Mouse (Mus musculus): ENCODE results near the gene Map3k4.
"Not testable (repeated sequence)": the region's sequence is repeated elsewhere in the genome, so short reads cannot be mapped to it uniquely, and the experiment has no call there.

Map3k4 gene

GRCm38 (mm10) chr17:12307251-12308135 is 11.1 kb downstream of the Map3k4 start:
- DNase-seq (ENCODE audit: extremely low read depth, low read depth), result no peak

DNA sequence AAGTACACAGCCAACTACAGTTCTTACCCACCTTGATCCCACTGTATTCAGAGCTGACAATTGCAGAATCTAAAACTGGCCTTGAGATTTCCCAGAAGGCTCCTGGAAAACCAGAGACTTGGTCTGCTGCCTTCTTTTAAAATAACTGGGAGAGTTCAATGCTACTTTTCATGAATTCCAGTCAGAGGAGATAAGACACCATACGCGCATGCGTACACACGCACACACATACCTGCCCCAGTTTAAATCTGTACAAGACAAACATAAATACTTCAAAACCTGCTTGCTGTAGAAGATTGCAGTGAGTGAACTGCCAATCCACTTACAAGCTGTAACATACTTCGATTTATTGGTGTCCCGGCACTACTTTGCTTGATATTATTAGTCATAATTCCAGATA is 13.9 kb downstream of the Map3k4 start:
- DNase-seq (ENCODE audit: extremely low read depth, low read depth), result no peak

DNA sequence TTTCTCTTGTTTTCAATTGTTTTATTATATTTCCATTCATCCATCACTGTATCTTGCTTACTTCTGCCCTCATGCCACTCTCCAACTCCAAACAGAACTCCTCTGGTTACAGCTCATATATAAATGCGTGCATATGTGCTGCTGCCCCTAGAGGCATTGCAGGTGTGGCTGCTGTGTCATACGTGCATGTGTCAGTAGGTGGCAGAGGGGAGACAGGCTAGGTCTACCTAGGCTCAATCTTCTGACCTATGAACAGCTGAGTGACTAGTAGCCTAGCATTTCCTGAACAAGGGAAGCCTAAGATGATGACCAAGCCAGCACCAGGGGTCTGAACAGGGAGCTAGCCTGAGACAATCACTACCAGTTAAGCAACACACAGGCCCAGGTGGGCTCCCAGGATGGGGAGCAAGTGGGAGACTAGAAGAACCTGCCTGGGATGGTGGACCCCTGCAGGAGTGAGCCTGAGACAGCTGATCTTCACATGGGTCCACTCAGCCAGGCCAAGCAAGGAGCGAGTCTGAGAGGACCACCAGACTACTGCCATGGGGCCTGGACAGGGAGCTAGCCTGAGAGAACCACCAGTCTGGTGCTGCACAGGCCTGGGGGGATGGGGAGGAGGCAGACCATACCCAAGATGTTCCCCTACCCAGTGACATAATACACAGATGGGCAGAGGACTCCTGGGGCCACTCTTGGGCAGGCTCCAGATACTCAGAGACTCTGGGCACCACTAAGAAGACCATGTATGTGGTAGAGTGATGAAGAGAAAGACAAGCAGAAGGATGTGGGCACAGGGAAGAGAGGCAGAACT is 17.5 kb downstream of the Map3k4 start:
- DNase-seq (ENCODE audit: extremely low read depth, low read depth), result no peak

- DNase-seq (ENCODE audit: extremely low read depth, low read depth), result no peak
Measured at GRCm38 (mm10) chr17:12300127-12300675, 18.4 kb downstream of the Map3k4 start.

DNA sequence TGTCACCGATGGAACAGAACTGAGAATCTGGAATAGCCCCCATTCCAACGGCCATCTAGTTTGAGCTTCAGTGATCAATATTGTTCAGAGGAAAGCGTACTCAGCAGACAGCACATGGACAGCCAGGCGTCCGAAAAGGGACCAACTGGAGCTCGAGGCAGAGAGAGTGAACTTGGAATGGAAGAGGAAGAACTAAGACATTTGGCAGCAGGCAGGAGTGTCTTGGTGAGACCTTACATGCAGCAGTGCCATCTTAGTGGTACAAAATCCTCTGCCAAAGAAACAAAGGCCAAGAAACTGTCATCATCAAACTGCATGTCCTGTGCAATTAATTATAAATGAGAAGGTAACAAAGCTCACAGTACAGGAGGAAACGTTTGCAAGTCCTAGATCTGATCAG is 19.2 kb downstream of the Map3k4 start:
- DNase-seq (ENCODE audit: extremely low read depth, low read depth), result no peak

- DNase-seq (ENCODE audit: extremely low read depth, low read depth), result no peak
Measured at GRCm38 (mm10) chr17:12297978-12298377, 20.6 kb downstream of the Map3k4 start.

- DNase-seq (ENCODE audit: extremely low read depth, low read depth), result no peak
Measured at GRCm38 (mm10) chr17:12297292-12297691, 21.3 kb downstream of the Map3k4 start.

DNA sequence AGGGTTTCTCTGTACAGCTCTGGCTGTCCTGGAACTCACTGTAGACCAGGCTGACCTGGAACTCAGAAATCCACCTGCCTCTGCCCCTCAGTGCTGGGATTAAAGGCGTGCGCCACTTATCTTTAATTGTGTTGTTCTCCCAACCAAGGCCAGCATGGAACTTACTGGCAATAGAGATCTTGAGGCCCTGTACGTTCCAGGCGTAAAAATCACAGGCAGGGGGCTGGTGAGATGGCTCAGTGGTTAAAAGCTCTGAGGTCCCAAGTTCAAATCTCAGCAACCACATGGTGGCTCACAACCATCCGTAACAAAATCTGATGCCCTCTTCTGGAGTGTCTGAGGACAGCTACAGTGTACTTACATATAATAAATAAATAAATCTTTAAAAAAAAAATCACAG is 22.7 kb downstream of the Map3k4 start:
- not testable (repeated sequence) for DNase-seq (ENCODE audit: extremely low read depth, low read depth)

DNA sequence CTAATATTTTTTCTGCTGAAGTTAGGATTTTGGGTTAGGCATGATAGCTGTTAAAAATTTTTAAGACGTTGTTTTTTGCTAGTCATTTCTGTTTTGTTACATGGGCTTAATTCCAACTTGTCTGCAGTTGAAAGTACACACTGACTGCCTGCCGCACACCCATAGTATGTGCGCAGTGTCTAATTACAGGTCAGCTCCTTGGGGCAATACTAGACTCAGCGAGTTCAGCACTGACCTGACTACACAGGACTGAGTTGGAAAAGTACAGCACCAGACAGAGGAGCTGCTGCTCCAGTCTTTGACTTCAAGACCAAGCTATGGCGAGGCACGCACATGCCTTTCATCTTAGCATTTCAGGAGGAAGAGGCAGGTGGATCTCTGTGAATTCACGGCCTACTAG is 24.2 kb downstream of the Map3k4 start:
- no peak for DNase-seq (ENCODE audit: extremely low read depth, low read depth)

DNA sequence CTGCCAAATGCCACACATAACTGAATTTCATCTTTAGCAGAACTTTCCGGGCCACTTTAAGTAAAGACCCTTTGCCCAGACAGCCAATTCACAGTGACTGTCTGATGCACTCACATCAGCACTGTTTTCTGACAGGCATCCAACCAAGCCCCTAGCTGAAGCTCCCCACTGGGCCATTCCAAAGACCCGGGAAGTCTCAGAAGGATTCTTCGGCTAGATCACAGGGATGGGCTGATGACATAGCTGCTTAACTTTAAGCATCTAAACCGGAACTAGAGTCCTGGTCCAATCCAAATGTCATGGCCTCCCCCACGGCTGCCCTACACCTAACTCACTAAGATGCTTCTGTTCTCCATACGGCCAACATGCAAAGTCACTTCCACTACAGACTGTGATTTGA is 25.0 kb downstream of the Map3k4 start:
- DNase-seq (ENCODE audit: extremely low read depth, low read depth), result no peak

DNA sequence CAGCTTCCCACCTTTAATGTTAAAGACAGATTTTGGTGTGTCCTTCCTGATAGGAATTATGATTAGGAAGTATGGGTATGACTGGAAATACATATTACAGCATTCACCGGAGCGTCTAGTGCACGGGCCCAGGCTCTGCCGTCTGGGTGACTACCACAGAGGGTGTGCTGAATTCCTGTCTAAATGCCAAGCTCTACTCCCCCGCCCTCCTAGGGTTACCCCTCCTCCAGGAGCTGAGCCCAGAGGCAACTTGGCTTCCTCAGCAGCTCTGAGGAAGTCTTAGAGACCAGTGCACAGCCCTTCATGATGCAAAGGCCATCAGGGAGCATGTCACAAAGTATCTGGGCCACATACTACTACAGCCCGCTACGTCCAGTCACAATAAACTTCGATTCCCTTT is 25.7 kb downstream of the Map3k4 start:
- no peak for DNase-seq (ENCODE audit: extremely low read depth, low read depth)

DNA sequence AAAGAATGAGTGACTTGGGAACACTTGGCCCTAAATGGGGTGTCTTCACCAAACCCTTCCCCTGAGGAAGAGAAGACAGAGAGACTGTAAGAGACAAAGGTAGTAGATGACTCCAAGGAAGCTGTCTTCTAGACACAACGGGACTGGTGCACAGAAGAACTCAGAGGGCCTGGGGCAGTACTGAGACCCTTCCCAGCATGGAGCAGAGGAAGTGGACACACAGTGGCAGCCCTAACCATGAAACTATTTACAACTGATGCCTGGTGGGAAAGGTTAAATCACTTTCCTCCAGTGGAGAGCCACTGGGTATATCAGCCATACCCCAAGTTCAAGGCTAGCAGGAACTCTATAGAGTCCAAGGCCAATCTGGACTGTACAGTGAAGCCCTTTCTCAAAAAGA is 26.2 kb downstream of the Map3k4 start:
- DNase-seq (ENCODE audit: extremely low read depth, low read depth), result no peak

DNA sequence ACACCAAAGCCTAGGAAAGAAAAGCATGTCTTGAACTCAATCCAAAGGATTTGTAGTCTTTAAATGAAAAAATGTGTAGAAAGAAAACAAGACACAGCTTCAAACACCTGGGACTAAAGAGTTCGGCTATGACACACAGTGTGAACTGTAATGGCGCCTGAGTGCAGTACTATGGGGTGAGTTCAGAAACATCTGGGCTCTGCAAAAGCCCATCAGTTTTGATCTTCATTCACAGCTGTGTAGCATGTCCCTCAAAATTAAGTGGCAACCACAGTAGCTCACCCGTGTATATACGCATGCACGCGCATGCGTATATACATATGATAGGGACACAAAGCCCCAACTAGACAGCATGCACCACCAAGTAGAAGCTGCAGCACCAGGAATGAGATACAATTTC is 27.4 kb downstream of the Map3k4 start:
- DNase-seq (ENCODE audit: extremely low read depth, low read depth), result no peak

DNA sequence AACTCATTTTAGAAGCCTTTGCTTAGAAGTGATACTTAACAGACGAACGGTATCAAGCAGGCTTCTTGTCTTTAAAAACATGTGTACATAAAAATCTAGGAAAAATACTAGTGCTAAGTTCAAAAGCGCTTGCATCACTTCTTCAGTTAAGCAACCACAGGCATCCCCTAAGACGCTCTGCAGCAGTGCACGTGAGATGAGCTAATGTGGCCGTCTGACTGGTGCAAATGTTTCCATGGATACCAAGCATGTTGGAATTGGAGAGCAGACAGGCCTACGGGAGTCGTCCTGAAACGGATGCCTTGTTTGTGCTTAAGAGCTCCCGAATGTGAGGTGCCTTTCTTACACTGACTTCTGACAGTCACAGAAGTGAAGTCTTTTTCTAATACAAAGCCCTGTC is 27.9 kb downstream of the Map3k4 start:
- DNase-seq (ENCODE audit: extremely low read depth, low read depth), result no peak

DNA sequence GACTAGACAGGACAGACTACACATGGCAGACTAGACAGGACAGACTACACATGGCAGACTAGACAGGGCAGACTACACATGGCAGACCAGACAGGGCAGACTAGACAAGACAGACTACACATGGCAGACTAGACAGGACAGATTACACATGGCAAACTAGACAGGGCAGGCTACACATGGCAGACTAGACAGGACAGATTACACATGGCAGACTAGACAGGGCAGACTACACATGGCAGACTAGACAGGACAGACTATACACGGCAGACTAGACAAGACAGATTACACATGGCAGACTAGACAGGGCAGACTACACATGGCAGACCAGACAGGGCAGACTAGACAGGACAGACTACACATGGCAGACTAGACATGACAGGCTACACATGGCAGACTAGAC is 28.8 kb downstream of the Map3k4 start:
- not testable (repeated sequence) for DNase-seq (ENCODE audit: extremely low read depth, low read depth)

- no peak for DNase-seq (ENCODE audit: extremely low read depth, low read depth)
Measured at GRCm38 (mm10) chr17:12288871-12289270, 29.7 kb downstream of the Map3k4 start.

DNA sequence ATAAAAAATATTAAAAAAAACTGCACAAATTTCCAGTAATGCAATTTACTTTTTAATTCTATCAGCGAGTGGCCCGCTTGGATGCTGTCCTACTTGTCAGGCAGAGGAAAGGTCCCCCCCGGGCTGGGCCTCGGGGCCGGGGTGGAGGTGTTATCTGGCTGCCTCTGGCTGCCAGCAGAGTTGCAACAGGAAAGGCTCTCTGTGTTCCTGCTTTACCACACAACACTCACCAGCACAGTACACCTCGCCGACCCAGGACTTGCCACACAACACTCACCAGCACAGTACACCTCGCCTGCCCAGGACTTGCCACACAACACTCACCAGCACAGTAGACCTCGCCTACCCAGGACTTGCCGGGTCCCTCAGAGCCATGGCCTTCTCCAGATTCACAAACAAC is 38.8 kb downstream of the Map3k4 start:
- no peak for DNase-seq (ENCODE audit: extremely low read depth, low read depth)

DNA sequence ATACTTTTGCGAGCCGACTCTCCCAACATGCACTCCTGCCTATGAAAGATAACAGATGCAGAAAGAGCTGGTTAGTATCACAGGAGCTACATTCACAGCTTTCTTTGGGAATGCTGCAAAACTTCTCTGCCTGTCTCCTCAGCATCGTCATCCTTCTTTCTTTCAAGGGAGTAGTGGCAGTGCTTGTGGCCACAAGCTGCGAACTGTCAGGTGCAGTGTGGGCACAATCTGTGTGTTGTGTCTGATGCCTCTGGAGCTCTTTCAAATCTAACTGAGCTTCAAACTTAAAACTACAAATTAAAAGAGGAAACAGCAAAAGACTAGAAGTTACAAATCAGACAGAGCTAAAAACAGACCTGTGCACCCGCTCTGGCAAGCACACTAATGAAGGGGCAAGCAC is 40.5 kb downstream of the Map3k4 start:
- DNase-seq (ENCODE audit: extremely low read depth, low read depth), result no peak

DNA sequence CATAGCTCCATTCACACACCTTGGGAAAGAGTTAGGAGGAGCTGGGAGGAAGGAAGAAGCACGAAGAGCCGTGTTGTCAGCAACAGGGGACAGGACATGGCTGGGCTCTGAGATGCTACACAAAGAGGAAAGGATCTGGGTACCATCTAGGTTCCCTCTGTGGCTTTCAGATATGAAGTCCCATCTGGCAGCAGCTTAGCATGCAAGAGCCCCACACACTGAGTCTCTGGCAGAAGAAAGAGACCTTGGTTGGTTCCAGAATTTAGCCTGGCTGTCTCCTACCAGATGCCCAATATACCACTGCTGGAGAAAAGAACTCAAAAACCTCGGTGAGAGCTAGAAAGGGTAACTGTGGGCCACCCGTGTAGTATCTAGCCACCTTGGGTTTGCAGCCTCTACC is 41.3 kb downstream of the Map3k4 start:
- DNase-seq (ENCODE audit: extremely low read depth, low read depth), result no peak

DNA sequence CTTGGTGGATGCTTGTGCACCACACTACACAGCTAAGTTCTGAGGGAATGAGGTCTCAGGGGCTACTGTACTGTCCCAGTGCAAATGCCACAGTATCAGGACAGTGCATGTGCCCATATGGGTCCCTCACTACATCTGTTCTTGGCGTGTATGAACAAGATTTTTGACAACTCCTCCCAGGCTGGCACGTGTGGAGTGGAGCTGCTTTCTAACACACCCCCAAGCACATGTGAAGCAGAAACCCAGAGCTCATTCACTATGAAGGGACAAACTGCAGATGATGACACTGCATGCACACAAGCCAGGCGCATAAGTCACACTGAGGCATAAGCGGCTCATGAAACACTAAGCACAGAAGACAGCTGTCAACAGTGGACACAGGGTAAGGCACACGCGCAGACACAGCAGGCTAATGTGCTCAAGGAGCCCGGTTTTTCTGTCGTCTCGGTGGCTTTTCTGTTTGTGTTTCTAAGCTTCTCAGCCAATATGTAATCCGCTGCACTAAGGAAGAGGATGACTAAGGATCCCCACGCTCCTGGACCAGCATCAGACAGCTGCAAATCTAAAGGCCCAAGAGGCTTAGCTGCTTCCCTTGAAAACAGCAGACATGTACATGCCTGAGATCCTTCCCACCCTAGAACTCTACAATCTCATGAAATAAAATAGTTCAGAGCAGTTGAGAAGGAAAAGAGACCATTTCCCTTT is 41.9 kb downstream of the Map3k4 start:
- no peak for DNase-seq (ENCODE audit: extremely low read depth, low read depth)

GRCm38 (mm10) chr17:12275756-12276155 is 42.8 kb downstream of the Map3k4 start:
- no peak for DNase-seq (ENCODE audit: extremely low read depth, low read depth)

DNA sequence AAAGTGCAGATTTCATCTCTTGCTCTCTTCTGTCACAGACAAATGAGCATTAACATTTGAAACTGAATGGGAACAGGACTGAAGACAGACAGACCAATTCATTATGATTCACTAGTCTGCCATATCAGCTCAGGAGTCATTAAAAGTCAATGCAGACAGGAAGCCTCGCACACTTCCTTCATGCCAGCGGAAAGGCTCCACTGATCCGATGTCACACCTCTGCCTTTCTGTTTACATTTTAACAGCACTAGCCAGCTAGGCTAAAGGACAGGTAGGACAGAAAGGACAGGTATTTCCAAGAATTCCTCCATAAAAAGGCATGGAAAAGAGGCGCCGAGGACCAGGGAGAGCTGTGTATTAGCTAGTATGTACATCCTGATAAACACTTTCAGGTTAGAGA is 45.6 kb downstream of the Map3k4 start:
- DNase-seq (ENCODE audit: extremely low read depth, low read depth), result no peak
